Mouse (Mus musculus) ZHBTc4 (cell line): ENCODE measurements around the gene Pet2.

Source experiments
- DNase-seq: peaks from one replicate; pipeline ENCODE4 v3.0.0-alpha.2; 2011; ENCODE audit warnings: low read depth, low spot score

Pet2 gene

DNA sequence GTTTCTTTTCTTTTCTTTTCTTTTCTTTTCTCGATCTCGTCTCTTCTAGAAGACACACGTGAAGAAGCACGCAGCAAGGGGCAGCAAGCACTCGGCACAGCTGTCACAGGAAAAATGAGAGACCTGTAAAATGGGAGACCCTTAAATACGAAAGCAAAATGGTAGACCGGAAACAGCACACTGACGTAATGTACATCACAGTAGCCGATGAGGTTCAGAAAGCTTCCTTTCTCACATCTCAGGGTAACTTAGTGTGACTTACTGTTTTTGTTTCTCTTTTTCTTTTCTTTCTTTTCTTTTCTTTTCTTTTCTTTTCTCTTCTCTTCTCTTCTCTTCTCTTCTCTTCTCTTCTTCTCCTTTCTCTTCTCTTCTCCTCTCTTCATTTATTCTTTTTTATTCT lies at the start of gene Pet2:
Gene Pet2, minus strand, starts transcription at position 101 of the 400 bp plus-strand sequence.
- no peak for DNase-seq
